ENCODE assay signal across 7 mouse cellular contexts in genomic region chr2:75636261-75637054, GRCm38 (mm10). TPM values are rescaled to one million over a fixed set of nuclear protein-coding genes. Genes with fewer than 3 reads are reported as not detected.
DNase-seq lines count a peak whose midpoint lies in the region; ATAC-seq lines count a peak whose summit lies in the region.

No protein-coding gene starts in this region.

- DNase-seq in 416B (ENCODE audit: low read depth), result peak; percentile 74
- DNase-seq in heart, postnatal 4 days, result peak; percentile 46
- peak; percentile 55 for DNase-seq in lung, postnatal 10 days
- peak; percentile 79 for DNase-seq in thymus, postnatal 25 days
- DNase-seq in right cerebral cortex, postnatal 4 days, result no peak
- no peak for DNase-seq in layer of hippocampus, postnatal 36 days

- peak; percentile 90 for ATAC-seq in CD4-positive, CD25-positive, alpha-beta regulatory T cell, adult 4 months

RNA-seq across cellular contexts. Expression of gene Hnrnpa3, which starts 22.6 kb away (rescaled TPM):
- polyA plus RNA-seq in CD4-positive, CD25-positive, alpha-beta regulatory T cell, adult 4 months (2017; shearing (Covaris generic)), result 100 to 1,000 TPM; 113 to 198 TPM
- total RNA-seq in heart, postnatal 4 days (2021), result 100 to 1,000 TPM; 504 to 509 TPM
- 100 to 1,000 TPM; 319 to 330 TPM for total RNA-seq in layer of hippocampus, postnatal 36 days (2021)

Comparison
In these comparisons a context has a peak if more than half of its experiments do, and no peak if none do; other contexts are left out.
1. DNase-seq: peak in 416B (single experiment), heart, postnatal 4 days (single experiment), lung, postnatal 10 days (single experiment) and thymus, postnatal 25 days (single experiment); none in right cerebral cortex, postnatal 4 days (single experiment) and layer of hippocampus, postnatal 36 days (0 of 2).